In genomic region chr4:147433017-147433416, GRCm38 (mm10) we compare ENCODE assay signal across 12 mouse cellular contexts. TPM values are rescaled to one million over a fixed set of nuclear protein-coding genes. Genes with fewer than 3 reads are reported as not detected.
A peak's percentile ranks its signal among the peaks of the same experiment; 100 is the strongest.
DNase-seq lines count a peak whose midpoint lies in the region; ATAC-seq and TF ChIP-seq lines count a peak whose summit lies in the region.
"Had no signal": no experiment of that assay in that cellular context is flagged by ENCODE, and none has a peak within 500 bp of the region (broad histone marks: within the 10 kb centered on the region; RNA-seq: fewer than 3 reads in every experiment).

No protein-coding gene starts in this region.

- peaks cover 33% of the 10 kb centered on the region for H3K9me3 ChIP-seq in heart, embryonic 16.5 days (replicated peaks; ENCODE audit: control insufficient read depth, low read length)
- peaks cover 35% of the 10 kb centered on the region for H3K9me3 ChIP-seq in midbrain, embryonic 11.5 days (ENCODE audit: control insufficient read depth, low read length)
- H3K9me3 ChIP-seq in midbrain, embryonic 15.5 days: peaks cover 53% of the 10 kb centered on the region
- H3K9me3 ChIP-seq in liver, embryonic 14.5 days (ENCODE audit: control insufficient read depth, low read length): peaks cover 11% of the 10 kb centered on the region

- no peaks in the 10 kb centered on the region for H3K27me3 ChIP-seq in heart, embryonic 16.5 days (ENCODE audit: control insufficient read depth, insufficient read depth, low read length)
- no peaks in the 10 kb centered on the region for H3K27me3 ChIP-seq in midbrain, embryonic 11.5 days (ENCODE audit: control insufficient read depth, insufficient read depth, low read length)
- H3K27me3 ChIP-seq in midbrain, embryonic 15.5 days (replicated peaks): no peaks in the 10 kb centered on the region
- H3K27me3 ChIP-seq in liver, embryonic 14.5 days (ENCODE audit: control insufficient read depth, insufficient read depth, low read length): no peaks in the 10 kb centered on the region

- 40% methylated on average over 3 of the region's 3 CpGs for WGBS in heart, embryonic 16.5 days
- 39% methylated on average over 3 of the region's 3 CpGs for WGBS in midbrain, embryonic 11.5 days
- WGBS in midbrain, embryonic 15.5 days: 41% methylated on average over 3 of the region's 3 CpGs
- 33% methylated on average over 3 of the region's 3 CpGs for WGBS in liver, embryonic 14.5 days (ENCODE audit: insufficient replicate concordance)

- DNase-seq in heart, adult 18-20 months: no peak
- peak; percentile 83 for DNase-seq in midbrain, embryonic 11.5 days (ENCODE audit: low spot score, missing footprints)
- DNase-seq in liver, embryonic 14.5 days (ENCODE audit: low read depth in 3 of 3, low spot score in 3 of 3): no peak
- peak; percentile 18 for DNase-seq in yolk sac, embryonic 10.5 days (ENCODE audit: low spot score)
- no peak for DNase-seq in urinary bladder, postnatal 10 days (ENCODE audit: low spot score)
- DNase-seq: cerebellum, adult 9-11 months; kidney, postnatal 10 days; lung, postnatal 14 days; thymus, postnatal 36 days had no signal

- no peak overlapping the region for H3K9ac ChIP-seq in heart, embryonic 16.5 days (ENCODE audit: low read length)
- H3K9ac ChIP-seq in midbrain, embryonic 11.5 days (ENCODE audit: low read length): no peak overlapping the region
- H3K9ac ChIP-seq in midbrain, embryonic 15.5 days: no peak overlapping the region
- H3K9ac ChIP-seq in liver, embryonic 14.5 days (replicated peaks): no peak overlapping the region

- no peak for TF ChIP-seq CTCF in liver, embryonic 14.5 days (IDR thresholded peaks at IDR 0.05; ENCODE audit: low read depth)

- H3K4me2 ChIP-seq in heart, embryonic 16.5 days (ENCODE audit: low read depth, low read length): no peak overlapping the region
- H3K4me2 ChIP-seq in midbrain, embryonic 11.5 days: no peak overlapping the region
- H3K4me2 ChIP-seq in midbrain, embryonic 15.5 days: no peak overlapping the region
- no peak overlapping the region for H3K4me2 ChIP-seq in liver, embryonic 14.5 days (ENCODE audit: low read depth)

- H3K27ac ChIP-seq in heart, embryonic 16.5 days (ENCODE audit: low read length): no peak overlapping the region
- no peak overlapping the region for H3K27ac ChIP-seq in midbrain, embryonic 11.5 days (ENCODE audit: low read depth, low read length)
- no peak overlapping the region for H3K27ac ChIP-seq in midbrain, embryonic 15.5 days
- no peak overlapping the region for H3K27ac ChIP-seq in liver, embryonic 14.5 days

- no peak for TF ChIP-seq EP300 in liver, embryonic 14.5 days (IDR thresholded peaks at IDR 0.05; ENCODE audit: low read depth)

- no peaks in the 10 kb centered on the region for H3K4me1 ChIP-seq in heart, embryonic 16.5 days (ENCODE audit: control insufficient read depth, insufficient read depth, low read length)
- H3K4me1 ChIP-seq in midbrain, embryonic 11.5 days (ENCODE audit: control insufficient read depth, insufficient read depth, low read length): no peaks in the 10 kb centered on the region
- H3K4me1 ChIP-seq in midbrain, embryonic 15.5 days: no peaks in the 10 kb centered on the region
- H3K4me1 ChIP-seq in liver, embryonic 14.5 days (replicated peaks; ENCODE audit: control insufficient read depth in 2 of 2, insufficient read depth in 2 of 2, low read length in 1 of 2): no peaks in the 10 kb centered on the region

- 0 out of 2 replicates have a peak, but pooled peaks have one; percentile 16 for ATAC-seq in heart, embryonic 16.5 days (replicated peaks; ENCODE audit: extremely low read depth, insufficient read depth, low FRiP score)
- peak; percentile 22; the same call in 1 of the 2 replicates for ATAC-seq in midbrain, embryonic 11.5 days (ENCODE audit: low FRiP score)
- ATAC-seq in midbrain, embryonic 15.5 days (replicated peaks): no peak
- ATAC-seq in liver, embryonic 14.5 days (ENCODE audit: insufficient read depth): peak; percentile 7; the same call in 1 of the 2 replicates

- H3K36me3 ChIP-seq in heart, embryonic 16.5 days (ENCODE audit: control insufficient read depth, insufficient read depth): no peaks in the 10 kb centered on the region
- no peaks in the 10 kb centered on the region for H3K36me3 ChIP-seq in midbrain, embryonic 11.5 days (ENCODE audit: control insufficient read depth, insufficient read depth, low read length)
- no peaks in the 10 kb centered on the region for H3K36me3 ChIP-seq in midbrain, embryonic 15.5 days (replicated peaks)
- H3K36me3 ChIP-seq in liver, embryonic 14.5 days (replicated peaks; ENCODE audit: control insufficient read depth, insufficient read depth, low read depth): no peaks in the 10 kb centered on the region

- no peak overlapping the region for H3K4me3 ChIP-seq in heart, embryonic 16.5 days (ENCODE audit: low read length)
- H3K4me3 ChIP-seq in midbrain, embryonic 11.5 days (ENCODE audit: low read depth, low read length): no peak overlapping the region
- H3K4me3 ChIP-seq in midbrain, embryonic 15.5 days: no peak overlapping the region
- no peak overlapping the region for H3K4me3 ChIP-seq in liver, embryonic 14.5 days (ENCODE audit: insufficient read depth in 1 of 2, low read depth in 2 of 2, low read length in 2 of 2)

RNA-seq across cellular contexts. Expression of gene Zfp982, which starts 59.2 kb away (rescaled TPM):
- 4.6 and 6.3 TPM in 2 replicates for polyA plus RNA-seq in heart, embryonic 16.5 days (2015; fragmentation: Nextera tagmentation; extraction: Ambion mirVana)
- total RNA-seq in heart, adult 18-20 months (2021): 10 to 100 TPM in 1 of 2 experiments, 1 to 10 TPM in 1; 8.7 to 10.3 TPM
- 6.2 and 7.8 TPM in 2 replicates for polyA plus RNA-seq in midbrain, embryonic 11.5 days (2014; fragmentation: Nextera tagmentation; extraction: Ambion mirVana)
- 3.9 and 4.3 TPM in 2 replicates for polyA plus RNA-seq in midbrain, embryonic 15.5 days (2015; fragmentation: Nextera tagmentation; extraction: Ambion mirVana)
- 0.54 and 1.3 TPM in 2 replicates for polyA plus RNA-seq in liver, embryonic 14.5 days (2012; rRNA removed)
- polyA plus RNA-seq in liver, embryonic 14.5 days (2014; fragmentation: Nextera tagmentation; extraction: Ambion mirVana): 1.6 and 2.0 TPM in 2 replicates
- total RNA-seq: neutrophil, adult 5-6 weeks had no signal

Comparison
In these comparisons a context has a peak if more than half of its experiments do, and no peak if none do; other contexts are left out.
1. DNase-seq: peak in midbrain, embryonic 11.5 days (single experiment) and yolk sac, embryonic 10.5 days (single experiment); none in heart, adult 18-20 months (0 of 2), liver, embryonic 14.5 days (0 of 3) and urinary bladder, postnatal 10 days (single experiment).